Mouse (Mus musculus) adrenal gland, postnatal 10 days (tissue): Measurements from ENCODE around the gene Upk1b. TPM values are rescaled to one million over a fixed set of nuclear protein-coding genes. Genes with fewer than 3 reads are reported as not detected.

Experiments
- total RNA-seq, 2 experiments: library from RNA; stranded (reverse); gene quantifications; 2 replicates each; pipeline ENCODE4 v1.2.3; 2021

Upk1b gene
- total RNA-seq, 2 experiments from 2014 or later = 4.9 to 5.7 TPM

Other genes starting within 250 kb of the Upk1b start
- 10 to 100 TPM; 57.2 to 60.1 TPM for gene Tmem39a, start 241.6 kb downstream of the Upk1b start, total RNA-seq
- gene Arhgap31, start 87.1 kb downstream of the Upk1b start, total RNA-seq = 10 to 100 TPM; 31.6 to 36.3 TPM
- 10 to 100 TPM; 11.9 to 12.0 TPM for gene B4galt4, start 58.1 kb downstream of the Upk1b start, total RNA-seq
- gene 4930435E12Rik, start 28.4 kb upstream of the Upk1b start, total RNA-seq = not detected
- gene Igsf11, start 92.3 kb upstream of the Upk1b start, total RNA-seq = 10 to 100 TPM; 17.1 to 23.9 TPM